ENCODE assay signal across 25 mouse cellular contexts in genomic region chr1:88592036-88592435, GRCm38 (mm10).
DNase-seq lines count a peak whose midpoint lies in the region; ATAC-seq lines count a peak whose summit lies in the region.
"Had no signal": no experiment of that assay in that cellular context is flagged by ENCODE, and none has a peak within 500 bp of the region (broad histone marks: within the 10 kb centered on the region; RNA-seq: fewer than 3 reads in every experiment).

No protein-coding gene starts in this region.

- no peak overlapping the region for H3K9ac ChIP-seq in midbrain, embryonic 14.5 days (replicated peaks; ENCODE audit: low read length)
- H3K9ac ChIP-seq in midbrain, embryonic 16.5 days (ENCODE audit: low read depth, low read length) = no peak overlapping the region
- no peak overlapping the region for H3K9ac ChIP-seq in embryonic facial prominence, embryonic 14.5 days (ENCODE audit: low read depth, low read length)
- H3K9ac ChIP-seq: embryonic facial prominence, embryonic 12.5 days; hindbrain, embryonic 14.5 days; intestine, embryonic 15.5 days; midbrain, embryonic 12.5 days; stomach, embryonic 15.5 days had no signal

- no peaks in the 10 kb centered on the region for H3K9me3 ChIP-seq in midbrain, embryonic 14.5 days (ENCODE audit: control insufficient read depth, low read length)
- no peaks in the 10 kb centered on the region for H3K9me3 ChIP-seq in midbrain, embryonic 16.5 days (replicated peaks; ENCODE audit: control insufficient read depth, low read length, poor library complexity, severe bottlenecking)
- H3K9me3 ChIP-seq in embryonic facial prominence, embryonic 14.5 days (ENCODE audit: control insufficient read depth, low read length) = no peaks in the 10 kb centered on the region
- H3K9me3 ChIP-seq: embryonic facial prominence, embryonic 12.5 days; intestine, embryonic 15.5 days; limb, embryonic 10.5 days; midbrain, embryonic 12.5 days; stomach, embryonic 15.5 days had no signal

- H3K27me3 ChIP-seq in midbrain, embryonic 14.5 days (ENCODE audit: control insufficient read depth, insufficient read depth, low read length) = no peaks in the 10 kb centered on the region
- no peaks in the 10 kb centered on the region for H3K27me3 ChIP-seq in midbrain, embryonic 16.5 days (ENCODE audit: control insufficient read depth, insufficient read depth, low read depth, low read length)
- H3K27me3 ChIP-seq in embryonic facial prominence, embryonic 14.5 days (replicated peaks; ENCODE audit: control insufficient read depth, insufficient read depth, low read length) = no peaks in the 10 kb centered on the region; the same call in 1 of the 2 replicates
- H3K27me3 ChIP-seq: embryonic facial prominence, embryonic 12.5 days; intestine, embryonic 15.5 days; midbrain, embryonic 12.5 days; stomach, embryonic 15.5 days had no signal

- H3K4me3 ChIP-seq in midbrain, embryonic 14.5 days (replicated peaks; ENCODE audit: low read depth, low read length) = no peak overlapping the region
- no peak overlapping the region for H3K4me3 ChIP-seq in midbrain, embryonic 16.5 days (ENCODE audit: low read depth, low read length)
- H3K4me3 ChIP-seq in embryonic facial prominence, embryonic 14.5 days (ENCODE audit: low read depth, low read length) = no peak overlapping the region
- H3K4me3 ChIP-seq: embryonic facial prominence, embryonic 12.5 days; gastrocnemius, adult 2 months; intestine, embryonic 15.5 days; layer of hippocampus, adult 2 months; limb, embryonic 10.5 days; midbrain, embryonic 12.5 days; stomach, embryonic 15.5 days had no signal

- peaks cover 9% of the 10 kb centered on the region; the same call in 1 of the 2 replicates for H3K4me1 ChIP-seq in midbrain, embryonic 14.5 days (ENCODE audit: control insufficient read depth, insufficient read depth, low read length)
- H3K4me1 ChIP-seq in midbrain, embryonic 16.5 days (ENCODE audit: control insufficient read depth, insufficient read depth, low read length) = peaks cover 7% of the 10 kb centered on the region
- H3K4me1 ChIP-seq in embryonic facial prominence, embryonic 14.5 days (ENCODE audit: control insufficient read depth, insufficient read depth, low read length) = peaks cover 5% of the 10 kb centered on the region; the same call in 1 of the 2 replicates
- H3K4me1 ChIP-seq: intestine, embryonic 15.5 days; limb, embryonic 10.5 days had no signal

- peak; percentile 83 for ATAC-seq in frontal cortex, adult (ENCODE audit: low TSS enrichment)
- no peak for ATAC-seq in midbrain, embryonic 14.5 days (ENCODE audit: low FRiP score, low TSS enrichment)
- ATAC-seq in midbrain, embryonic 16.5 days = no peak
- ATAC-seq in embryonic facial prominence, embryonic 14.5 days (ENCODE audit: low read depth) = peak; percentile 30; the same call in 1 of the 2 replicates
- no peak for ATAC-seq in erythroblast, adult 5-6 weeks (replicated peaks; ENCODE audit: low FRiP score, poor library complexity, severe bottlenecking)
- ATAC-seq: intestine, embryonic 15.5 days had no signal

- WGBS in midbrain, embryonic 14.5 days = 49% methylated on average over 6 of the region's 6 CpGs
- 47% methylated on average over 6 of the region's 6 CpGs for WGBS in midbrain, embryonic 16.5 days
- 75% methylated on average over 6 of the region's 6 CpGs for WGBS in embryonic facial prominence, embryonic 14.5 days

- no peak overlapping the region for H3K27ac ChIP-seq in midbrain, embryonic 14.5 days (replicated peaks; ENCODE audit: low read depth, low read length)
- no peak overlapping the region for H3K27ac ChIP-seq in midbrain, embryonic 16.5 days (ENCODE audit: low read length)
- no peak overlapping the region for H3K27ac ChIP-seq in embryonic facial prominence, embryonic 14.5 days (replicated peaks; ENCODE audit: low read depth, low read length)
- H3K27ac ChIP-seq: embryonic facial prominence, embryonic 12.5 days; gastrocnemius, adult 2 months; hindbrain, embryonic 14.5 days; intestine, embryonic 15.5 days; layer of hippocampus, adult 2 months; limb, embryonic 10.5 days; midbrain, embryonic 12.5 days; stomach, embryonic 15.5 days had no signal

- H3K4me2 ChIP-seq in midbrain, embryonic 14.5 days (ENCODE audit: low read length) = no peak overlapping the region
- no peak overlapping the region for H3K4me2 ChIP-seq in midbrain, embryonic 16.5 days (ENCODE audit: low read length)
- H3K4me2 ChIP-seq in embryonic facial prominence, embryonic 14.5 days (ENCODE audit: low read depth, low read length) = no peak overlapping the region
- H3K4me2 ChIP-seq: embryonic facial prominence, embryonic 12.5 days; hindbrain, embryonic 14.5 days; intestine, embryonic 15.5 days; midbrain, embryonic 12.5 days; stomach, embryonic 15.5 days had no signal

- no peak for DNase-seq in frontal cortex, postnatal 10 days (ENCODE audit: low spot score in 2 of 2)
- peak; percentile 34 for DNase-seq in midbrain, embryonic 14.5 days
- peak; percentile 66 for DNase-seq in brain, adult 2 months (ENCODE audit: low read depth, low spot score)
- DNase-seq in embryonic facial prominence, embryonic 14.5 days (ENCODE audit: low spot score) = no peak
- no peak for DNase-seq in cerebellum, postnatal 4 days (ENCODE audit: low spot score in 2 of 2)
- DNase-seq: adrenal gland, postnatal 25 days; cerebellum, adult 11 months; cerebellum, postnatal 10 days; gastrocnemius, adult 2 months; heart, postnatal 4 days; kidney, adult 8-10 months; kidney, postnatal 25 days; liver; lung, postnatal 10 days; thymus, postnatal 25 days had no signal

- no peaks in the 10 kb centered on the region for H3K36me3 ChIP-seq in midbrain, embryonic 14.5 days (ENCODE audit: control insufficient read depth, insufficient read depth, low read length)
- no peaks in the 10 kb centered on the region for H3K36me3 ChIP-seq in midbrain, embryonic 16.5 days (ENCODE audit: control insufficient read depth, insufficient read depth, low read length)
- H3K36me3 ChIP-seq in embryonic facial prominence, embryonic 14.5 days (ENCODE audit: control insufficient read depth, insufficient read depth, low read length) = no peaks in the 10 kb centered on the region
- H3K36me3 ChIP-seq: embryonic facial prominence, embryonic 12.5 days; intestine, embryonic 15.5 days; limb, embryonic 10.5 days; midbrain, embryonic 12.5 days; stomach, embryonic 15.5 days had no signal

Comparison
In these comparisons a context has a peak if more than half of its experiments do, and no peak if none do; other contexts are left out.
1. ATAC-seq: peak in frontal cortex, adult (single experiment) and embryonic facial prominence, embryonic 14.5 days (single experiment); none in midbrain, embryonic 14.5 days (single experiment), midbrain, embryonic 16.5 days (single experiment) and erythroblast, adult 5-6 weeks (single experiment).
2. DNase-seq: peak in midbrain, embryonic 14.5 days (single experiment) and brain, adult 2 months (single experiment); none in frontal cortex, postnatal 10 days (0 of 2), embryonic facial prominence, embryonic 14.5 days (single experiment) and cerebellum, postnatal 4 days (0 of 2).